Mouse (Mus musculus): ENCODE measurements around the gene Robo1.

Robo1 gene

GRCm38 (mm10) chr16:72610661-72611112, 302.6 kb downstream of the Robo1 start:
- no peak for DNase-seq

DNA sequence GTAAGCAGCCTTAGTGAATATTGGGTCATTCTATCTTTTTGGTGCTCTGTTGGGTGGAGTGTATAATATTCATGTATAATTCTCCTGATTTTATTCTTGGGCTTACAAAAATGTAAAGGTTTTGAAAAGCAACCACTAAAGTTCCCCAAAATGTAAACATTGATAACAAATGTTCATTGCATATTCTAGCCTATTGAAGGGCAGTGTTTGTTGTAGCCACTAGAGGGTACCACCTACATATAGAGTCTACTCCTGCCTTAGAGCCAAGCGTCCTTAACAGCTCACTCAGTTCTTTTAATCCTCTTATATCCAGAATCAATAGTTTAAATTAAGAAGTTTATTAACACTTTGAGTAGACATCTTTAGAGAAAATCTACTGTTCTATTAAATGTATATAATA, 306.8 kb downstream of the Robo1 start:
- no peak for DNase-seq

GRCm38 (mm10) chr16:72615360-72615759, 307.3 kb downstream of the Robo1 start:
- no peak for DNase-seq

DNA sequence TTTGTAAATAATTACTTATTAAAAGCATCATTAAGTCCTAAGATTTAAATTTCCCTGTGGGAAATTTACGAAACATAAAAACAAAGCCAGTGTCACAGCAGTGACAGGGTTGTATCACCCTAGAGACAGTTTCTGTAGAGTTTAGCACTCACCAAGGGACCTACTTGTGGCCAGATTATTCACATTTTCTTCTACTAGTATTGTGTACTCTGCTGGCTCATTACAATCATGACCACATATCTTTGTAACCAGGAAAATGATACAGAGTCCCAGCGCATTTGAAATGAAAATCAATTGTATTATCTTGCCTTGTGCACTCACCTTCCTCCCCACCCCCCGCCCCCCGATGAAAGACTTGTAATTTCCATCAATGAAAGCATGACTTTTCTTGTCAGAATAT, 314.3 kb downstream of the Robo1 start:
- DNase-seq, result no peak

- no peak for DNase-seq
These were observed 314.8 kb downstream of the Robo1 start for GRCm38 (mm10) chr16:72622868-72623267.

- no peak for DNase-seq
These were observed 325.7 kb downstream of the Robo1 start for GRCm38 (mm10) chr16:72633846-72634245.

DNA sequence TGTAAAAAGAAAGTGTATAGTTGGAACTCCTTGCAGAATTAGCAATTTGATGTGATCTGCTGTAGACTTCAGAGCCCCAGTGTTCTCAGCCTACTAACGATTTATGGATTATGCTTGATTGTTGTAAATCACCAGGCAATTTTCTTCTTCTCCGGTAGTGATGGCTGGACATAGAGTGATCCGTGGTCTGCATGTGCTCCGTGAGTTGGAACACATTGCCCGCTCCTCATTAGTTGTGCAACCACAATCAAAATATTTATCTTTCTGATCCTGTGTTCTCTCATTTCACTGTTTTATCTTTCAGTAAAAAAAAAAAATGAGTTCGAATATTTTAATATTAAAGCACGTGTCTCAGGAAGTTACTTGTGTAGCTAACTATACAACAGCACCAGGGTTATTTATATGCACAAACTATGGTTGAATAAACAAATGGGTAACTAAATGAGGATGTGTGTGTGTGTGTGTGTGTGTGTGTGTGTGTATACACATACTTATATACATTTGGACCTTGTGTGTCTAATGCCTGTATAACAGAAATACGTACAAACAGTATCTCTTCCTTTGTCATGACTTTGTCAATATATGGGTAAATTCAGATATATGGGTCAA, 331.3 kb downstream of the Robo1 start:
- no peak for DNase-seq

DNA sequence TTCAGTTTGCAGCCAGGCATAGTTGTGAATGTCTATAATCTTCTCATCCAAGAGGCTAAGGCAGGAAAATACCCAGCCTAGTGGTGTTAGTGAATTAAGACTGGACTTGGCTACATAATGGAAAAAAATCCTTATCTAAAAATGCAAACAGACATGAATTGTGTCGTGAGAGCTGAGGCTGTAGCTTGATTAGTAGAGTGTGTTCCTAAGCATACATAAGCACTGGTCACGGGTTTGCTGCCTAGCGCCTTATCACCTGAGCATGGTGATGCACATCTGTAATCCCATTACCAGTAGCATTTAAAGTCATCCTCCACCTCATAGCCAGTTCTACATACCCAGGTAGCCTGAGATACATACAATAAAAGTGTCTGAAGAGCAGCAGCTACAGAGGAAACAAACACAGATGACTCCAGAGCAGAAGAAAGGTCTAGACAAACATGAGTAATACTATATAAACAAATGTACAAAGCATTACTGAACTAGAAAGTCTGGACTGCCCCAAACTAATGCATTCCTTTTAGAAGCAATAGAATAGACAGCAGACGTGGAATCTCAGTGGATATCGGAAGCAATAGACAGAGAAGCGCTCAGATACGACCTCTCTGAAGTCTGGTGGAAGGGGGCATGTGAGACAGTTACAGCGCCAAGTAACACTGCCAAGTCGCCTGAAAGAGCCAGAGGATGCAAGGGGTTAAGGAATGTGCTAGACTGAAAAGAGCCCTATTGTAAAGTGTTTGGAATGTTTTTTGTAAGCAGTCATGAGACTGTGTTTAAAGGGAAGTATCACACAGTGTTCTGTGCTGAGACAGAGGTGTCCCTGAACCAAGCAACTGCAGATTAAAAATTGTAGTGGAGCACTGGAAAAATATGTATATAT, 333.1 kb downstream of the Robo1 start:
- DNase-seq, result peak; percentile 18

DNA sequence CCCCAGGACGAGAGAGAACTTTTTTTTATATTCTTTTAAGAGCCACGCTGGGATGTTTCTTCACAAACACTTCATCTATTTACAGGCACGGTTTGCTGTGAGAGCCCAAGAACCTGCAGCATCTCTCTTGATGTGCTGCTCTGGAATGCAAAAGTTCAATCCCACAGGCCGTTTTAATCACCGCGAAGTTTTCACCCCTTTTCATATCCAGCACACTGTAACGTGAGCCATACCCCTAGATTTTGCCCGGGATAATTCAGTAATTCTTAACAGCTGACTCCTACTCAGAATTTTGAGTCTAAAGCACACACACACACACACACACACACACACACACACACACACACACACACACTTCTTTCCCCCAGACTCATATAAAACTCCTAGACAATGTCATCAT, 337.8 kb downstream of the Robo1 start:
- DNase-seq, result no peak

DNA sequence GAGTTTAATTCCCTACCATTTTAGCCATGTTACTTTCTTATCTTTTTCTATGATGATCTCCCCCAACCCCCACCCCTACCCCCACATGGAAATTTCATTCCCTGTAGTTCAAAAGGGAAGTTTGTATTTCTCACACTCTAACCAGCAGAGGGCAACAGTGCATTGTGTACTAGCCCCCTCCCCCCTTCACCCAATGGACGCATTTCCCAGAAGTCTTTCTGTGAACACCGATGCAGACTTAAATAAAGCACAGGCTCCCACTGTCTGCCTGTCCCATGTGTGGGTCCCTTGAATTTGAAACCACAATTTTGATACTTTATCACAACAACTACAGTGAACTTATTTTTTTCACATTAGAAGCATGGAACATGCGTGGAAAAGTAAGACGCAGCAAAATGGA, 341.2 kb downstream of the Robo1 start:
- DNase-seq, result peak; percentile 52

GRCm38 (mm10) chr16:72655411-72655810, 347.3 kb downstream of the Robo1 start:
- no peak for DNase-seq

DNA sequence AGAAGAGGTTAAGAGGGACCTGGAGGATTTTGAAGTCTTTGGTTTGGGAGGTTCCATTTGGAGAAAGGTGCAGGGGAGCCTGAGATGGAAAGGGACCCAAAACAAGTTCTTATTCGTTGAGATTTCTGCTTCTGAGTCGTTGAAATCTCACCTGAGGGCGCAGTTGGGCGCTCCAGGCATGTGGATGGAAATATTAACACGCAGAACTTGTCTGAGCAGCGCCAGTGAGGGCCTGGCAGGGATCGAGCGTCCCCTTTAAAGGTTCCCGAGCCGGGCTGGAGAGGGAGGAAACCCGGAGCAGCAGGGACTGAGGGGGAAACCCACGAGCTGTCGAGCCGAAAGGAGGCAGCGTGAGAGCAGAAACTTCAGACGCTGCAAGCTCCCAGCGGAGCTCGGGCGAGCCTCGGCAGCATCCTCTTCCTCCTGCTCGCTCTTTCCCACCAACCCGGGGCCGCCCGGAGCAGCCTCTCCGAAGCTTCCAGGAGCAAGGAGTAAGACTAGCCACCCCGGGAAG, 354.8 kb downstream of the Robo1 start:
- DNase-seq, result peak; percentile 67

DNA sequence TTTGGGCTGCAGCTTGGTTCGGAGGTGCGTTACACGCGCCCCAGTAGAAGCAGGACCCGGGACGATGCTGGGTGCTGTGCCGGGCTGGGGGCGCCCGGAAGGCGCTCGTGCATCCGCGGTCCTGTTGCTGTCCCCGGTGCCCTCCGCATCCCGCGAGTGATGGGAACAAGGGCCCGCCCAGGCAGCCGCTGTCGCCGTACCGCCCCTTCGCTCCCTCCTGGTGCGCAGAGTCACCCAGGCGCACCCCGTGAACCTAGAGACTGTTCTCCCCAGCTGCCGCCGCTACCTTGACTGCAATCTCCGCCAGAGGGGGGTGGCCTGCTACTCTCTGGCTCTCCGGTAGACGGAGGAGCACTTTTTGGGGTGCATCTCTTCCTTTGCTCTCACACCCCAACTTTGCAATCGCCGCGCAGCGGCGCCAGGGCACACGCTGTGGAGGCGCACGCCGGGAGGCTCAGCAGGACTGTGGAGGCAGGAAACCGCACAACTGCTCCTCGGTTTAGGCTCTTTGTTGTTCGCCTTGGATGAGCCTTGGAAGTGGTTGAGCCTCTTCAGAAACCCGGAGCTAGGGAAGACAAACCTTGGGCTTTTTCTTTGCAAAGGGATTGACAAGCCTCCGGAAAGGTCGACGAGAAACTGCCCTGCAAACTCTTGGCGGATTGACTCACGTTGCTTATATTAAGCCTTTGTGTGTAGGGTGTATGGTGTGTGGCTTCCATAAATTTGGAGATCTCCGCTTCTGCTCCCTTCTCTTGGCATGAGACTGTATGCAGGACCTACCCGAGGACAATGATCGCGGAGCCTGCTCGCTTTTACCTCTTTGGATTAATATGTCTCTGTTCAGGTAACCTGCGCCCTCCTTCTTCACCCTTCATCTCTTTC, 355.5 kb downstream of the Robo1 start:
- peak; percentile 41 for DNase-seq

DNA sequence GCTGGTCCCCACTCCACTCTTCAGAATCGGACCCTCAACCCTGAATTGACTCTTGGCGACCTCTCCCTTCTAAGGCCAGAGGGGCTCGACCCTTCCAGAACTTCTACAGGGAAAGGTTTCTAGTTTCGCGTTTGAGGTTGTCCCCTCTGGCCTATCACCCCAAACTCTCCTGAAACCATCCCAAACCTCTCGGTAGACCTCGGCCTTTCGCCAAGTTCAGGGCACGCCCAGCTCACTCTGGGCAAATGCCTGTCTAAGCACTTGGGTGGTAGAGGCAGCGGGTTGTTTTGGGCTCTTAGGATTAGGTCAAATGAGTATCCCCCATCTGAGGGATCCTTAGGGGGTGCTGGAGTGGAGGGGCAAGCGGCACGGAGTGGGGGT, 356.1 kb downstream of the Robo1 start:
- no peak for DNase-seq

GRCm38 (mm10) chr16:72664806-72665205, 356.7 kb downstream of the Robo1 start:
- no peak for DNase-seq

GRCm38 (mm10) chr16:72665454-72665853, 357.3 kb downstream of the Robo1 start:
- DNase-seq, result no peak

DNA sequence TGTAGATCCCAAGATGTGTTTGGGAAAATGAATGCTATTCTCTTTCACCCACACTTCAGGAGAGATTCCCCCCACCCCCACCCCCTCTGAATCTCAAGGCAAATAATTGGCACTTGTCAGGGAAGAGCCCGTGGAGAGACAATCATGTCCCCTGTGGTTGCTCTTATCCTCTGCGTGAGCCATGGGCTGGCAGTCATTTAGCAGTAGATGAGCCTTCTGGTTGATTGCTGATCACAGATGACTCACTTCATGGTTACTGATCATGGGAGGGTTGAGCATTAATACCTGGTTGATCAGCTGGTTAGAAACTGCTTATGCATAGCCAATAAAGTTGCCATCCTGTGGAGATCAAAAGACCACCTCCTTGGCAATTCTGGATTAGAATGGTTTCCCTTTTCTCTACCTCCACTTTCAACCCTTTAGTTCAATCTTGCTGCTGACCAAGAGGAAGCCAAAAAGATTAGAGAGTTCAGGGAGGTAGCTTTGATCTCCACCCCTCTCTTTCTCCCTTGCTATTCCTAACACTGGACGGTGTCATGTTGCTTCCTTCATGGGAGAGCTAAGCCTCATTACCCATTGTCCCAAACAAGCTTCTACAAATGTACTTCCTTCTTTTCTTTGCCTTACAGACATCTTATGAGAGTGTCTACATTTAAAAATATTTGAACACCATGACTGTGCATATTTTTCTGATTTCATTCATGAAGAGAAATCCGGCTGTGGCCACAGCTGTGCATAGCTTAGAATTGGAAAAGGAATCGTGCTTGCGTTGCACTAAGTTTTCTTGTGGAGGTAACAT, 362.3 kb downstream of the Robo1 start:
- no peak for DNase-seq

DNA sequence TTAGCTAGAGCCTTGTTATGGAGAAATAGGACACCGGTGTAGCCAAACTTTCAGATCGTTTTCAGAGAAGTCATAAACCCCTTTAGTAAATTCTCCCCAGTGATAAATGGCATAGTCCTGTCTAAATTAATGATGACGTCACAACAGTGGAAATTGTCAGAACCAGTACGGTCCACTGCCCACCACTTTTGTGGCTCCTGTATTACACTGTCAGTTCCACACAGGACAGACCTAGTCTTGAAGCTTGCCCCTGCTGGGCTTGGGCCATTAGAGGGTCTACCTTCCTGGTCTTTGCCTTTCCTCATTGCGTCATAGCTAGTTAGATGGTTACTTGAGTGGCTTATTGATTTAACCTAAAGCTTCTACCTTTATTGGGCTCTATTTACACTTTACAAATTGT, 369.1 kb downstream of the Robo1 start:
- no peak for DNase-seq

DNA sequence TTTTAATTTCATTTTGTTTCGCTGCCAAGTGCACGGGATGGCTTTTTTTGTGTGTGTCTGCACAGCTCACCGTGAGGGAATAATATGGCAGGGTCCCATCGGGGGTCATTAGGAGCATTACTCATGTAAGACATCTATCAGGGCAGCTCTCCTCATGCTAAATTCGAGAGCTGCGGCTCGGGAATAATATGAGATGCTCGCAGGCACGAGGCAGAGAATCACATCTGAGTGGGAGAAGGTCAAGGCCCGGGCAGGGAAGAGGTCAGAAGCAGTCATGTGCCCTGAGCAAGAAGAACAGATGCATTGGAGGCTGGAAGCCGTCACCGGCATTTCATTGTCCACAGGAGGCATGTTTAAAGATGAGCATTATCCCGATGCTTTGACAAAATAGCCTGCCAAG, 370.3 kb downstream of the Robo1 start:
- no peak for DNase-seq

GRCm38 (mm10) chr16:72678947-72679558, 370.9 kb downstream of the Robo1 start:
- DNase-seq, result no peak

DNA sequence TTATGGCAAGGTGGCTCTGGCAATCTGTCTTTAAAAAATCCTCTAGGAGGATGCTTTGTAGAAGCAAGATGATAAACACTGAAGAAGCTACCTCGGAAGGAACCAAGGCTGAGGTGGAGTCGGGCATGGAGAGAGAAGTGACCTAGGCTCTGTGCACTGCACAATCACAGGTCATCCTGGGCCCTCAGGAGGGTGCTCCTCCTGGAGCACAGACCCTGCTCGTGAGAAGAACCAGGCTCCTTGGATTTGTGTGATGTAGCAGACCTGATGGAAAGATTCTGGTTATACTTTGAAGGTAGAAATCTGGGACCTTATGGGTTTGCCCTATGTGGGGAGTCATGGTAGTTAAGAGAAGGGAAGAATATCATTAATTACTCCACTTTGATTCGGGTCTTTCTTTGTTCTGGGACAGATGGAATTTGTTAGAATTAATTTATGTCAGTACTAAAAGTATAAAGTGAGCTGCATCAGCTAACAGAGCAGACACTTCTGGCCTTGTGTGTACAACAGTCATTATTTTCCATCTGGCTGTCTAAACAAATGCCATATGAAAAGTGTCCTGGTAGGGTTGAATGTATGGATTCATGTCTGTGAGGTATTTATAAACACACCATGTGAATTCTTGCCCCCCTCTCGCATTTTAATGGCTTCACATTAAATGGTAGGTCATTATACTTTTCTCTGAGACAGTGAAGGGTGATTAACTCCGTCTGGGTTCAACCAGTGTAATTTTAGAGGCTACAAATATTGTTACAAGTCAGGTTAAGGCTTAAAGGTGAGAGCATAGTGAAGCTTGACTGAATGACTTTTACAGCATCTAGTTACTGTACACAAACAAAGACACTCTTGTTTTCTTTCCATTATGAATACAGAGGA, 377.7 kb downstream of the Robo1 start:
- DNase-seq, result no peak
